Mouse (Mus musculus) forebrain, embryonic 15.5 days (tissue): Measurements from ENCODE around the gene Camk2n2. TPM values are rescaled to one million over a fixed set of nuclear protein-coding genes. Genes with fewer than 3 reads are reported as not detected.

Source experiments
- ATAC-seq: fragments of 200-750 bp; cut with Nextera tagmentation; replicated peaks from 2 replicates; pipeline ENCODE4 v1.8.0; 2017; ENCODE audit warnings: mild to moderate bottlenecking, moderate TSS enrichment, moderate library complexity
- H3K27ac ChIP-seq: fragments of 300-500 bp; sonication (generic); replicated peaks from 2 replicates; pipeline ENCODE4 v1.5.1; 2015; ENCODE audit warnings: mild to moderate bottlenecking, inconsistent platforms
- H3K27me3 ChIP-seq: fragments of 300-500 bp; sonication (generic); 2 replicates; pipeline ENCODE4 v1.6.1; 2015; ENCODE audit warnings: inconsistent platforms
- H3K36me3 ChIP-seq: fragments of 300-500 bp; sonication (generic); 2 replicates; pipeline ENCODE4 v1.6.1; 2015; ENCODE audit warnings: mild to moderate bottlenecking, inconsistent platforms
- H3K4me1 ChIP-seq: fragments of 300-500 bp; sonication (generic); 2 replicates; pipeline ENCODE4 v1.6.1; 2015; ENCODE audit warnings: inconsistent platforms
- H3K4me2 ChIP-seq: fragments of 300-500 bp; sonication (generic); replicated peaks from 2 replicates; pipeline ENCODE4 v1.6.1; 2015; ENCODE audit warnings: mild to moderate bottlenecking, inconsistent platforms
- H3K4me3 ChIP-seq: fragments of 300-500 bp; sonication (generic); 2 replicates; pipeline ENCODE4 v1.5.1; 2015; ENCODE audit warnings: mild to moderate bottlenecking, inconsistent platforms
- H3K9ac ChIP-seq: fragments of 300-500 bp; sonication (generic); replicated peaks from 2 replicates; pipeline ENCODE4 v1.6.1; 2015; ENCODE audit warnings: mild to moderate bottlenecking, inconsistent platforms
- H3K9me3 ChIP-seq: fragments of 300-500 bp; sonication (generic); 2 replicates; pipeline ENCODE4 v1.6.1; 2016; ENCODE audit warnings: inconsistent platforms
- WGBS: fragments of 180-500 bp; shearing (Covaris S2); methylation state at CpG from one replicate; pipeline ENCODE4 v1.1.7; 2015; ENCODE audit warnings: mixed read lengths; 5-methylcytosine and 5-hydroxymethylcytosine counted together
- polyA plus RNA-seq: library from polyadenylated mRNA; unstranded; fragments of >200 nt; fragmentation: Nextera tagmentation; extraction: Ambion mirVana; gene quantifications from 2 replicates; pipeline ENCODE4 v1.2.1, GENCODE M21; 2015

Camk2n2 gene
- polyA plus RNA-seq, 1 experiment from 2014 or later: 20.9 TPM

GRCm38 (mm10) chr16:20629731-20630634 is 8.9 kb upstream of the Camk2n2 start, which contains the start of gene Ece2:
TSS of gene Ece2 (plus strand) at chr16:20629828.
- Histone ChIP-seq H3K27me3 (no peaks in the 10 kb centered on the region), H3K36me3 (no peaks in the 10 kb centered on the region), H3K9ac (peak within 1 kb of the TSS; percentile 67), H3K4me3 (peak within 1 kb of the TSS; percentile 56), H3K4me1 (peaks cover 25% of the 10 kb centered on the region), H3K27ac (peak within 1 kb of the TSS; percentile 63), H3K4me2 (peak within 1 kb of the TSS; percentile 88), H3K9me3 (no peaks in the 10 kb centered on the region)
- WGBS: 4% methylated on average over 54 of the region's 54 CpGs
- ATAC-seq: peak; percentile 70

- Histone ChIP-seq H3K9me3 (no peaks in the 10 kb centered on the region), H3K4me2 (peak overlapping the region; percentile 88), H3K9ac (peak overlapping the region; percentile 67; the same call in 1 of the 2 replicates), H3K27ac (peak overlapping the region; percentile 63), H3K27me3 (no peaks in the 10 kb centered on the region), H3K36me3 (no peaks in the 10 kb centered on the region), H3K4me1 (peaks cover 25% of the 10 kb centered on the region), H3K4me3 (peak overlapping the region; percentile 56)
- peak; percentile 75 for ATAC-seq
- 41% methylated on average over 11 of the region's 11 CpGs for WGBS
These were observed 7.8 kb upstream of the Camk2n2 start for GRCm38 (mm10) chr16:20628871-20629391.

DNA sequence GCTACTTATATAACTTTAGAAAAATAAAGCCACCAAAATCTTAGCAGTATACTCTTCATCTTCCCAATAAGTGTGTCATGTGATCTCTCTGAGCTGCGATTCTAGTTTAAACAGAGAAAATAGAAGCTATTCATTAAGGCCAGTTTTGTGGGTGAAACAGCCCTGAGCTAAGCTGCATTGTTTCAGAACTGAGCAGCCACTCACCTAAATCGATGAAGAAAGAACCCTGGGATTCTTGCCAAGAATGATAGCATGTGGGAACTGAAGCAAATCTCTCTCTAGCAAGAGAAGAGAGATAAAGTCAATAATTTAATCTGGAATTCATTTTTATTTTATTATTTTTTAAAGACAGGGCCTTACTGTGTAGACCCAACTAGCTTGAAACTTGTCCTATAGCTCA is 2.1 kb upstream of the Camk2n2 start:
- Histone ChIP-seq H3K27ac (peak overlapping the region; percentile 92; the same call in 1 of the 2 replicates), H3K27me3 (no peaks in the 10 kb centered on the region), H3K9ac (no peak overlapping the region), H3K4me3 (peak overlapping the region; percentile 90; the same call in 1 of the 2 replicates), H3K36me3 (no peaks in the 10 kb centered on the region), H3K4me2 (no peak overlapping the region), H3K9me3 (no peaks in the 10 kb centered on the region), H3K4me1 (peaks cover 36% of the 10 kb centered on the region)
- WGBS: 8% methylated on average over 2 of the region's 2 CpGs
- no peak for ATAC-seq

GRCm38 (mm10) chr16:20621991-20622685 is 1.1 kb upstream of the Camk2n2 start:
- WGBS: under 1% methylated on average over 36 of the region's 37 CpGs
- Histone ChIP-seq H3K4me1 (peaks cover 36% of the 10 kb centered on the region), H3K27me3 (no peaks in the 10 kb centered on the region), H3K27ac (peak overlapping the region; percentile 92), H3K36me3 (peaks cover 5% of the 10 kb centered on the region; the same call in 1 of the 2 replicates), H3K9me3 (no peaks in the 10 kb centered on the region), H3K4me2 (peak overlapping the region; percentile 84), H3K9ac (peak overlapping the region; percentile 92), H3K4me3 (peak overlapping the region; percentile 90)
- peak; percentile 55 for ATAC-seq

- H3K4me3 ChIP-seq: peak overlapping the region; percentile 90
- under 1% methylated on average over 32 of the region's 32 CpGs for whole genome bisulfite sequencing
- H3K9me3 ChIP-seq: no peaks in the 10 kb centered on the region
- H3K9ac ChIP-seq: peak overlapping the region; percentile 92
- H3K27me3 ChIP-seq: no peaks in the 10 kb centered on the region
- H3K27ac ChIP-seq: peak overlapping the region; percentile 92
- peaks cover 36% of the 10 kb centered on the region for H3K4me1 ChIP-seq
- H3K36me3 ChIP-seq: peaks cover 8% of the 10 kb centered on the region
- peak overlapping the region; percentile 84 for H3K4me2 ChIP-seq
- peak; percentile 14 for ATAC-seq
These were observed 316 bp downstream of the Camk2n2 start for GRCm38 (mm10) chr16:20620751-20621190.

DNA sequence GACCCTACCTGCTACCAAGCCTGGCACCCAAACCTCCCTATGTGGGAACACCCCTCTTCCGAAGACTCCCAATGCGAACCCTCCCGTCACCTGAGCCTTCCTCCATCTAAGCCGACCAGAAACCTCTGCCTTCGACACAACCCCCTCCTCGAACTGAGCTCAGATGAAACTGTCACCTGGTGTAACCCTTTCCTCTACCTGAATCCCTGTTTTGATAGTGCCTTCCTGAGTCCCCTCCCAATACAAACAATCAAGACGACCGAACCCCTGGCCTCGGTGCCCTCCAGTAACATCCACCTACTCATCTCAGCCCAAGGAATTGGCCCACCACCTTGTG is 720 bp downstream of the Camk2n2 start:
- Histone ChIP-seq H3K27ac (peak overlapping the region; percentile 92), H3K4me3 (peak overlapping the region; percentile 90), H3K4me2 (peak overlapping the region; percentile 84), H3K9me3 (no peaks in the 10 kb centered on the region), H3K4me1 (peaks cover 36% of the 10 kb centered on the region), H3K9ac (peak overlapping the region; percentile 92), H3K27me3 (no peaks in the 10 kb centered on the region), H3K36me3 (peaks cover 8% of the 10 kb centered on the region)
- WGBS: 0% methylated on average over 9 of the region's 9 CpGs
- no peak for ATAC-seq

- WGBS: under 1% methylated on average over 82 of the region's 83 CpGs
- peaks cover 36% of the 10 kb centered on the region for H3K4me1 ChIP-seq
These were observed 1.3 kb downstream of the Camk2n2 start for GRCm38 (mm10) chr16:20619541-20620398.

GRCm38 (mm10) chr16:20611357-20612227 is 9.5 kb downstream of the Camk2n2 start, which contains the start of the genes Eef1akmt4, Gm49333 and Alg3:
TSS of gene Eef1akmt4 (plus strand) at chr16:20611593.
TSS of gene Gm49333 (plus strand) at chr16:20611610.
TSS of gene Alg3 (minus strand) at chr16:20611735.
- 1% methylated on average over 41 of the region's 41 CpGs for WGBS
- Histone ChIP-seq H3K4me3 (peak within 1 kb of the TSS; percentile 75), H3K9ac (peak within 1 kb of the TSS; percentile 85)

More at GRCm38 (mm10) chr16:20619541-20620398, 1.3 kb downstream of the Camk2n2 start:
- Histone ChIP-seq H3K36me3 (peaks cover 8% of the 10 kb centered on the region), H3K4me3 (peak overlapping the region; percentile 90), H3K4me2 (peak overlapping the region; percentile 84), H3K9ac (peak overlapping the region; percentile 92), H3K27me3 (no peaks in the 10 kb centered on the region), H3K27ac (peak overlapping the region; percentile 92), H3K9me3 (no peaks in the 10 kb centered on the region)
- ATAC-seq: peak; percentile 15

GRCm38 (mm10) chr16:20610501-20611356 is 10.4 kb downstream of the Camk2n2 start:
- peaks cover 22% of the 10 kb centered on the region for H3K36me3 ChIP-seq
- H3K27me3 ChIP-seq: no peaks in the 10 kb centered on the region
- peaks cover 29% of the 10 kb centered on the region for H3K4me1 ChIP-seq
- under 1% methylated on average over 28 of the region's 28 CpGs for WGBS
- H3K4me2 ChIP-seq: peak overlapping the region; percentile 93
- H3K9me3 ChIP-seq: no peaks in the 10 kb centered on the region
- peak overlapping the region; percentile 75 for H3K4me3 ChIP-seq
- H3K27ac ChIP-seq: peak overlapping the region; percentile 88
- ATAC-seq: peak; percentile 68
- peak overlapping the region; percentile 85 for H3K9ac ChIP-seq

More at GRCm38 (mm10) chr16:20611357-20612227, 9.5 kb downstream of the Camk2n2 start, which contains the start of the genes Eef1akmt4, Gm49333 and Alg3:
- H3K4me2 ChIP-seq: peak within 1 kb of the TSS; percentile 93
- no peaks in the 10 kb centered on the region for H3K27me3 ChIP-seq
- H3K36me3 ChIP-seq: peaks cover 16% of the 10 kb centered on the region
- no peaks in the 10 kb centered on the region for H3K9me3 ChIP-seq
- H3K4me1 ChIP-seq: peaks cover 29% of the 10 kb centered on the region
- peak; percentile 95 for ATAC-seq
- peak within 1 kb of the TSS; percentile 88 for H3K27ac ChIP-seq
